Mouse (Mus musculus) stomach, postnatal 0 days (tissue): ENCODE data around the gene Adgrf5. TPM values are rescaled to one million over a fixed set of nuclear protein-coding genes. Genes with fewer than 3 reads are reported as not detected.
"Not testable (repeated sequence)": the region's sequence is repeated elsewhere in the genome, so short reads cannot be mapped to it uniquely, and the experiment has no call there.

Experiments used
- ATAC-seq: fragments of 200-750 bp; cut with Nextera tagmentation; 2 replicates; pipeline ENCODE4 v1.8.0; 2017; ENCODE audit not compliant: low FRiP score, low TSS enrichment
- DNase-seq: peaks from one replicate; pipeline ENCODE4 v3.0.0-alpha.2; 2016; ENCODE audit warnings: low spot score
- H3K27ac ChIP-seq: fragments of 300-500 bp; sonication (generic); replicated peaks from 2 replicates; pipeline ENCODE4 v1.5.1; 2014; ENCODE audit warnings: mild to moderate bottlenecking, control low read depth
- H3K27me3 ChIP-seq: fragments of 300-500 bp; sonication (generic); 2 replicates; pipeline ENCODE4 v1.6.1; 2014; ENCODE audit warnings: low read length; ENCODE audit not compliant: control insufficient read depth, insufficient read depth
- H3K36me3 ChIP-seq: fragments of 300-500 bp; sonication (generic); 2 replicates; pipeline ENCODE4 v1.6.1; 2014; ENCODE audit warnings: low read length, mixed read lengths; ENCODE audit not compliant: control insufficient read depth, insufficient read depth
- H3K4me1 ChIP-seq: fragments of 300-500 bp; sonication (generic); replicated peaks from 2 replicates; pipeline ENCODE4 v1.6.1; 2014; ENCODE audit warnings: antibody characterized with exemption; ENCODE audit not compliant: control insufficient read depth, insufficient read depth
- H3K4me2 ChIP-seq: fragments of 300-500 bp; sonication (generic); replicated peaks from 2 replicates; pipeline ENCODE4 v1.6.1; 2014; ENCODE audit warnings: low read depth, mild to moderate bottlenecking, control low read depth, moderate library complexity
- H3K4me3 ChIP-seq: fragments of 300-500 bp; sonication (generic); 2 replicates; pipeline ENCODE4 v1.5.1; 2014; ENCODE audit warnings: low read depth, low read length, control low read depth
- H3K9ac ChIP-seq: fragments of 300-500 bp; sonication (generic); 2 replicates; pipeline ENCODE4 v1.6.1; 2014; ENCODE audit warnings: mild to moderate bottlenecking, low read length, control low read depth, mixed read lengths
- H3K9me3 ChIP-seq: fragments of 300-500 bp; sonication (generic); 2 replicates; pipeline ENCODE4 v1.6.1; 2016; ENCODE audit warnings: low read length; ENCODE audit not compliant: control insufficient read depth
- CTCF ChIP-seq: IDR thresholded peaks from 2 replicates; pipeline ENCODE4 v1.5.1; 2016; ENCODE audit warnings: antibody characterized with exemption, low read depth, mild to moderate bottlenecking, moderate library complexity
- EP300 ChIP-seq: optimal IDR thresholded peaks from 2 replicates; pipeline ENCODE3; 2016; ENCODE audit warnings: antibody characterized with exemption
- WGBS: fragments of 180-500 bp; shearing (Covaris S2); extraction: QIAGEN DNeasy Blood & Tissue Kit; methylation state at CpG from one replicate; pipeline ENCODE4 v1.1.7; 2014; 5-methylcytosine and 5-hydroxymethylcytosine counted together
- polyA plus RNA-seq: library from polyadenylated mRNA; unstranded; fragments of >200 nt; fragmentation: Nextera tagmentation; extraction: Ambion mirVana; gene quantifications from 2 replicates; pipeline ENCODE4 v1.2.1, GENCODE M21; 2015

Adgrf5 gene
- polyA plus RNA-seq, 1 experiment from 2014 or later: 3.6 TPM

GRCm38 (mm10) chr17:43329761-43330183 lies 30.5 kb upstream of the Adgrf5 start:
- ATAC-seq (no peak), DNase-seq (peak; percentile 19)
- Histone ChIP-seq H3K27me3 (no peaks in the 10 kb centered on the region), H3K9me3 (no peaks in the 10 kb centered on the region), H3K4me2 (no peak overlapping the region), H3K36me3 (no peaks in the 10 kb centered on the region), H3K4me1 (no peaks in the 10 kb centered on the region), H3K9ac (no peak overlapping the region), H3K27ac (no peak overlapping the region), H3K4me3 (no peak overlapping the region)
- WGBS: 71% methylated on average over 7 of the region's 7 CpGs
- TF ChIP-seq CTCF (no peak), EP300 (no peak)

DNA sequence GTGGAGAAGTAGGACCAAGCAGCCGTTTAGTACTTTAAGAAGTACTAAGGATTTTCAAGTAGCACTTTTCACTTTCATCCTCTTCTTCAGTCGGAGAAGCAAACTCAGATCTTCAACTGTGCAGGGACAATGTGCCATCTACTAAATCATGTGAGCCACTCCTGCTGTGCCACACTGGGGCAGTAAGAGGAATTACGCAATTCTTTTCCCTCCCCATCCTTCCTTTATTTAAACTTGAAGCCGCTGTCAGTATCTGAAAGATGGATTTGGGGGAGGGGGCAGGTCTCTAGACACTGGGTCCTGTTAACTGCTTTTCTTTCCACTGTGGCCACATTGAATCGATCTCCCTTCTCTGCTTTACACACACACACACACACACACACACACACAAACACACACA lies 27.6 kb upstream of the Adgrf5 start:
- H3K4me3 ChIP-seq: no peak overlapping the region
- no peak overlapping the region for H3K9ac ChIP-seq
- TF ChIP-seq CTCF (no peak), EP300 (no peak)
- no peak overlapping the region for H3K4me2 ChIP-seq
- H3K4me1 ChIP-seq: no peaks in the 10 kb centered on the region
- H3K9me3 ChIP-seq: no peaks in the 10 kb centered on the region
- no peak for ATAC-seq
- H3K27ac ChIP-seq: no peak overlapping the region
- no peaks in the 10 kb centered on the region for H3K36me3 ChIP-seq
- no peak for DNase-seq
- 32% methylated on average over 5 of the region's 5 CpGs for WGBS
- H3K27me3 ChIP-seq: no peaks in the 10 kb centered on the region

DNA sequence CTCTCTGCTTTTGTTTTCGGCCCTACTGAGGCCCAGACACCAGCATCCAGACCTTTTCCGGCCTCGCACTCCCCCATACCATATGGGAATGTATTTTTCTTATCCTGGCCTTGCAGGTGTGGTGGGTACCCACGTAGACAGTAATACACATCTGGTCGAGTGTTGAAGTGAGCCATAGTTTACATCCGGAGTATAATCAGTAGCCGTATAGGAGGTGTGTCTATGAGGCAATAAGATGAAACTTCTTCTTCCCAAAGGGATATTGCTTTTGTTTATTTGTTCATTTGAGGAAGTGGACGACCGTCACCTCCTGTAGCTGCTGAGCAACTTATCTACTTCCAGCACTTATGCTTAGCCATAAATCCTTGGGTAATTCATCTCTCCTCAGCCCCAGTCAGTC lies 26.2 kb upstream of the Adgrf5 start:
- DNase-seq: no peak

GRCm38 (mm10) chr17:43337643-43338042 lies 22.6 kb upstream of the Adgrf5 start:
- ATAC-seq (no peak), DNase-seq (no peak)
- H3K4me1 ChIP-seq: no peaks in the 10 kb centered on the region
- H3K27me3 ChIP-seq: no peaks in the 10 kb centered on the region
- H3K36me3 ChIP-seq: no peaks in the 10 kb centered on the region
- H3K4me3 ChIP-seq: no peak overlapping the region
- H3K27ac ChIP-seq: no peak overlapping the region
- TF ChIP-seq EP300 (no peak), CTCF (no peak)
- H3K4me2 ChIP-seq: no peak overlapping the region
- H3K9me3 ChIP-seq: no peaks in the 10 kb centered on the region
- WGBS: 72% methylated on average over 2 of the region's 2 CpGs
- H3K9ac ChIP-seq: no peak overlapping the region

More for the DNA sequence above, 26.2 kb upstream of the Adgrf5 start:
- WGBS: 46% methylated on average over 9 of the region's 9 CpGs
- H3K27ac ChIP-seq: no peak overlapping the region
- H3K27me3 ChIP-seq: no peaks in the 10 kb centered on the region
- no peak overlapping the region for H3K4me2 ChIP-seq
- no peak overlapping the region for H3K9ac ChIP-seq
- H3K9me3 ChIP-seq: no peaks in the 10 kb centered on the region
- no peaks in the 10 kb centered on the region for H3K4me1 ChIP-seq
- TF ChIP-seq CTCF (no peak), EP300 (no peak)
- no peak overlapping the region for H3K4me3 ChIP-seq
- no peaks in the 10 kb centered on the region for H3K36me3 ChIP-seq
- ATAC-seq: no peak

- no peaks in the 10 kb centered on the region for H3K27me3 ChIP-seq
- no peak overlapping the region for H3K4me2 ChIP-seq
- DNase-seq (no peak), ATAC-seq (no peak)
- WGBS: 84% methylated on average over 3 of the region's 3 CpGs
- H3K4me1 ChIP-seq: no peaks in the 10 kb centered on the region
- H3K9ac ChIP-seq: no peak overlapping the region
- TF ChIP-seq CTCF (no peak), EP300 (no peak)
- H3K36me3 ChIP-seq: no peaks in the 10 kb centered on the region
- no peak overlapping the region for H3K27ac ChIP-seq
- H3K9me3 ChIP-seq: no peaks in the 10 kb centered on the region
- H3K4me3 ChIP-seq: no peak overlapping the region
Observed at GRCm38 (mm10) chr17:43338279-43338678, 22.0 kb upstream of the Adgrf5 start.

GRCm38 (mm10) chr17:43346499-43346898 lies 13.8 kb upstream of the Adgrf5 start:
- not testable (repeated sequence) for H3K9ac ChIP-seq, H3K4me3 ChIP-seq, DNase-seq, H3K27me3 ChIP-seq, H3K9me3 ChIP-seq, H3K4me1 ChIP-seq, H3K27ac ChIP-seq, H3K36me3 ChIP-seq, H3K4me2 ChIP-seq, ATAC-seq
- 98% methylated on average over 2 of the region's 2 CpGs for WGBS
